Mouse (Mus musculus) heart, embryonic 15.5 days (tissue): ENCODE measurements around the gene Olfr325. TPM values are rescaled to one million over a fixed set of nuclear protein-coding genes. Genes with fewer than 3 reads are reported as not detected.

Experiments used
- ATAC-seq: fragments of 200-750 bp; cut with Nextera tagmentation; replicated peaks from 2 replicates; pipeline ENCODE4 v1.8.0; 2017; ENCODE audit warnings: low read depth, moderate TSS enrichment; ENCODE audit not compliant: insufficient number of reproducible peaks, insufficient read depth, low FRiP score
- H3K27ac ChIP-seq: fragments of 300-500 bp; sonication (generic); 2 replicates; pipeline ENCODE4 v1.5.1; 2015; ENCODE audit warnings: mild to moderate bottlenecking, inconsistent platforms
- H3K27me3 ChIP-seq: fragments of 300-500 bp; sonication (generic); 2 replicates; pipeline ENCODE4 v1.6.1; 2015; ENCODE audit warnings: inconsistent platforms
- H3K36me3 ChIP-seq: fragments of 300-500 bp; sonication (generic); 2 replicates; pipeline ENCODE4 v1.6.1; 2015; ENCODE audit warnings: mild to moderate bottlenecking, inconsistent platforms
- H3K4me1 ChIP-seq: fragments of 300-500 bp; sonication (generic); replicated peaks from 2 replicates; pipeline ENCODE4 v1.6.1; 2015; ENCODE audit warnings: inconsistent platforms
- H3K4me2 ChIP-seq: fragments of 300-500 bp; sonication (generic); 2 replicates; pipeline ENCODE4 v1.6.1; 2015; ENCODE audit warnings: inconsistent platforms, mild to moderate bottlenecking, moderate library complexity
- H3K4me3 ChIP-seq: fragments of 300-500 bp; sonication (generic); 2 replicates; pipeline ENCODE4 v1.5.1; 2015; ENCODE audit warnings: mild to moderate bottlenecking, inconsistent platforms
- H3K9ac ChIP-seq: fragments of 300-500 bp; sonication (generic); 2 replicates; pipeline ENCODE4 v1.6.1; 2015; ENCODE audit warnings: mild to moderate bottlenecking, inconsistent platforms
- H3K9me3 ChIP-seq: fragments of 300-500 bp; sonication (generic); replicated peaks from 2 replicates; pipeline ENCODE4 v1.6.1; 2016; ENCODE audit warnings: inconsistent platforms
- WGBS: fragments of 180-500 bp; shearing (Covaris S2); methylation state at CpG from one replicate; pipeline ENCODE4 v1.1.7; 2015; ENCODE audit warnings: mixed read lengths; 5-methylcytosine and 5-hydroxymethylcytosine counted together
- polyA plus RNA-seq: library from polyadenylated mRNA; unstranded; fragments of >200 nt; fragmentation: Nextera tagmentation; extraction: Ambion mirVana; gene quantifications from 2 replicates; pipeline ENCODE4 v1.2.1, GENCODE M21; 2015

The Olfr325 gene
- polyA plus RNA-seq, 1 experiment from 2014 or later: not detected

- no peak overlapping the region for H3K27ac ChIP-seq
- H3K36me3 ChIP-seq: no peaks in the 10 kb centered on the region
- H3K4me1 ChIP-seq: no peaks in the 10 kb centered on the region
- no peak overlapping the region for H3K4me2 ChIP-seq
- no peak overlapping the region for H3K4me3 ChIP-seq
- H3K27me3 ChIP-seq: no peaks in the 10 kb centered on the region
- no peak for ATAC-seq
- no peaks in the 10 kb centered on the region for H3K9me3 ChIP-seq
- WGBS: 72% methylated on average over 6 of the region's 6 CpGs
- no peak overlapping the region for H3K9ac ChIP-seq
Measured at GRCm38 (mm10) chr11:58602800-58603560, 25.4 kb downstream of the Olfr325 start.

- Histone ChIP-seq H3K4me3 (no peak overlapping the region), H3K4me1 (no peaks in the 10 kb centered on the region), H3K27me3 (no peaks in the 10 kb centered on the region), H3K4me2 (no peak overlapping the region), H3K9ac (no peak overlapping the region), H3K9me3 (no peaks in the 10 kb centered on the region), H3K27ac (no peak overlapping the region), H3K36me3 (no peaks in the 10 kb centered on the region)
- WGBS: 48% methylated on average over 2 of the region's 2 CpGs
- ATAC-seq: no peak
Measured at GRCm38 (mm10) chr11:58604688-58605087, 27.2 kb downstream of the Olfr325 start.

- Histone ChIP-seq H3K4me2 (no peak overlapping the region), H3K27ac (no peak overlapping the region), H3K9me3 (no peaks in the 10 kb centered on the region), H3K36me3 (no peaks in the 10 kb centered on the region), H3K27me3 (no peaks in the 10 kb centered on the region), H3K4me1 (no peaks in the 10 kb centered on the region), H3K9ac (no peak overlapping the region), H3K4me3 (no peak overlapping the region)
- 44% methylated on average over 3 of the region's 3 CpGs for WGBS
- no peak for ATAC-seq
Measured at GRCm38 (mm10) chr11:58605228-58605627, 27.7 kb downstream of the Olfr325 start.

- H3K4me2 ChIP-seq: no peak overlapping the region
- no peaks in the 10 kb centered on the region for H3K4me1 ChIP-seq
- no peak overlapping the region for H3K4me3 ChIP-seq
- 72% methylated on average over 12 of the region's 12 CpGs for WGBS
- no peak overlapping the region for H3K9ac ChIP-seq
- H3K9me3 ChIP-seq: no peaks in the 10 kb centered on the region
- no peaks in the 10 kb centered on the region for H3K36me3 ChIP-seq
- ATAC-seq: no peak
- no peaks in the 10 kb centered on the region for H3K27me3 ChIP-seq
- no peak overlapping the region for H3K27ac ChIP-seq
Measured at GRCm38 (mm10) chr11:58606177-58606919, 28.8 kb downstream of the Olfr325 start.

- no peak for ATAC-seq
- Histone ChIP-seq H3K36me3 (no peaks in the 10 kb centered on the region), H3K4me2 (no peak overlapping the region), H3K9ac (no peak overlapping the region), H3K9me3 (no peaks in the 10 kb centered on the region), H3K27ac (no peak overlapping the region), H3K27me3 (no peaks in the 10 kb centered on the region), H3K4me1 (no peaks in the 10 kb centered on the region), H3K4me3 (no peak overlapping the region)
- WGBS: 77% methylated on average over 6 of the region's 6 CpGs
Measured at GRCm38 (mm10) chr11:58607030-58607429, 29.5 kb downstream of the Olfr325 start.

GRCm38 (mm10) chr11:58613359-58613758 is 35.8 kb downstream of the Olfr325 start:
- Histone ChIP-seq H3K36me3 (no peaks in the 10 kb centered on the region), H3K4me3 (no peak overlapping the region), H3K9me3 (no peaks in the 10 kb centered on the region), H3K4me2 (no peak overlapping the region), H3K27ac (no peak overlapping the region), H3K9ac (no peak overlapping the region), H3K4me1 (no peaks in the 10 kb centered on the region; the same call in 1 of the 2 replicates), H3K27me3 (no peaks in the 10 kb centered on the region)
- no peak for ATAC-seq
- 59% methylated on average over 3 of the region's 3 CpGs for WGBS

GRCm38 (mm10) chr11:58614526-58614925 is 37.0 kb downstream of the Olfr325 start:
- Histone ChIP-seq H3K36me3 (no peaks in the 10 kb centered on the region), H3K9me3 (no peaks in the 10 kb centered on the region), H3K4me1 (no peaks in the 10 kb centered on the region; the same call in 1 of the 2 replicates), H3K27me3 (no peaks in the 10 kb centered on the region), H3K4me3 (no peak overlapping the region), H3K4me2 (no peak overlapping the region), H3K9ac (no peak overlapping the region), H3K27ac (no peak overlapping the region)
- no peak for ATAC-seq

GRCm38 (mm10) chr11:58615975-58616374 is 38.4 kb downstream of the Olfr325 start, which contains the start of gene 2210407C18Rik:
Gene 2210407C18Rik (minus strand): TSS chr11:58616075.
- Histone ChIP-seq H3K9ac (no peak within 1 kb of the TSS), H3K27me3 (no peaks in the 10 kb centered on the region), H3K27ac (no peak within 1 kb of the TSS), H3K4me2 (no peak within 1 kb of the TSS), H3K4me1 (no peaks in the 10 kb centered on the region; the same call in 1 of the 2 replicates), H3K4me3 (no peak within 1 kb of the TSS), H3K9me3 (no peaks in the 10 kb centered on the region), H3K36me3 (no peaks in the 10 kb centered on the region)
- ATAC-seq: no peak
- WGBS: 84% methylated on average over 4 of the region's 4 CpGs

GRCm38 (mm10) chr11:58618369-58618768 is 40.8 kb downstream of the Olfr325 start:
- 30% methylated on average over 3 of the region's 3 CpGs for WGBS

GRCm38 (mm10) chr11:58618793-58619192 is 41.3 kb downstream of the Olfr325 start:
- Histone ChIP-seq H3K4me1 (no peaks in the 10 kb centered on the region), H3K27ac (no peak overlapping the region), H3K4me2 (no peak overlapping the region), H3K4me3 (no peak overlapping the region), H3K9me3 (no peaks in the 10 kb centered on the region), H3K27me3 (0 out of 2 replicates have a peak, but pooled peaks cover 2% of the 10 kb centered on the region), H3K36me3 (no peaks in the 10 kb centered on the region), H3K9ac (no peak overlapping the region)
- no peak for ATAC-seq
- WGBS: 72% methylated on average over 6 of the region's 6 CpGs

More at GRCm38 (mm10) chr11:58618369-58618768, 40.8 kb downstream of the Olfr325 start:
- Histone ChIP-seq H3K36me3 (no peaks in the 10 kb centered on the region), H3K4me3 (no peak overlapping the region), H3K27me3 (no peaks in the 10 kb centered on the region), H3K9ac (no peak overlapping the region), H3K4me2 (no peak overlapping the region), H3K27ac (no peak overlapping the region), H3K9me3 (no peaks in the 10 kb centered on the region), H3K4me1 (no peaks in the 10 kb centered on the region; the same call in 1 of the 2 replicates)
- no peak for ATAC-seq

- Histone ChIP-seq H3K4me1 (no peaks in the 10 kb centered on the region), H3K4me2 (no peak overlapping the region), H3K9ac (no peak overlapping the region), H3K27me3 (0 out of 2 replicates have a peak, but pooled peaks cover 4% of the 10 kb centered on the region), H3K4me3 (no peak overlapping the region), H3K36me3 (no peaks in the 10 kb centered on the region), H3K9me3 (no peaks in the 10 kb centered on the region), H3K27ac (no peak overlapping the region)
- ATAC-seq: no peak
- 61% methylated on average over 4 of the region's 4 CpGs for WGBS
Measured at GRCm38 (mm10) chr11:58626146-58626545, 48.6 kb downstream of the Olfr325 start.
